Mouse (Mus musculus) limb, embryonic 10.5 days (tissue): ENCODE measurements around the gene Snx20. TPM values are rescaled to one million over a fixed set of nuclear protein-coding genes. Genes with fewer than 3 reads are reported as not detected.

Experiments
- DNase-seq: peaks from one replicate; pipeline ENCODE4 v3.0.0-alpha.2; 2017; ENCODE audit warnings: low spot score
- H3K27ac ChIP-seq: fragments of 300-500 bp; sonication (generic); 2 replicates; pipeline ENCODE4 v1.5.1; 2016; ENCODE audit warnings: mild to moderate bottlenecking
- H3K27me3 ChIP-seq: fragments of 300-500 bp; sonication (generic); 2 replicates; pipeline ENCODE4 v1.6.1; 2016; ENCODE audit warnings: low read depth, mild to moderate bottlenecking; ENCODE audit not compliant: poor library complexity, severe bottlenecking
- H3K36me3 ChIP-seq: fragments of 300-500 bp; sonication (generic); 2 replicates; pipeline ENCODE4 v1.6.1; 2016; ENCODE audit warnings: mild to moderate bottlenecking, moderate library complexity
- H3K4me1 ChIP-seq: fragments of 300-500 bp; sonication (generic); 2 replicates; pipeline ENCODE4 v1.6.1; 2016
- H3K4me3 ChIP-seq: fragments of 300-500 bp; sonication (generic); 2 replicates; pipeline ENCODE4 v1.5.1; 2016; ENCODE audit warnings: mild to moderate bottlenecking, moderate library complexity
- H3K9me3 ChIP-seq: fragments of 300-500 bp; sonication (generic); replicated peaks from 2 replicates; pipeline ENCODE4 v1.6.1; 2016; ENCODE audit warnings: mild to moderate bottlenecking
- WGBS: fragments of 180-500 bp; shearing (Covaris S2); methylation state at CpG from one replicate; pipeline ENCODE4 v1.1.7; 2016; 5-methylcytosine and 5-hydroxymethylcytosine counted together
- polyA plus RNA-seq: library from polyadenylated mRNA; unstranded; fragments of >200 nt; fragmentation: Nextera tagmentation; extraction: Ambion mirVana; gene quantifications from 2 replicates; pipeline ENCODE4 v1.2.1, GENCODE M21; 2016

The Snx20 gene
- polyA plus RNA-seq, 1 experiment from 2014 or later, result 0.63 TPM

DNA sequence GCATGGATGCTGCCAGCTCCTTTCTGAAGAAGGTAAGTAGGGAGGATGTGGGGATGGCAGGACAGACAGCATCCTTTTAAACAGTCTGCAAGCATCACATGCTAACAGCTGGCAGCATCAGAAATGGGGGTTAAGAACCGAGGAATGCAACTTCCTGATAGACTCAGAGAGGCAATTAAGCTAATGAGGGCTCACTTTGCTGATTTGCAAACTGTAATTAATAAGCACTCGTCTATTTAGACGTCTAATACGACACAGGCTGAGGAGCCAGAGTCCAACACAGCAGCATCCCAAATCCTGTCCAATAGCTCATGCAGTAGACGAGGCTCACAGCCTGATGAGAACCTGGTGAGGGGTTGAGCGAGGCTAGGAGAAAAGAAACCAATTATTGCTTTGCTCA lies 25.7 kb downstream of the Snx20 start:
- H3K4me1 ChIP-seq, result peaks cover 30% of the 10 kb centered on the region
- peaks cover 6% of the 10 kb centered on the region; the same call in 1 of the 2 replicates for H3K27me3 ChIP-seq
- H3K4me3 ChIP-seq, result no peak overlapping the region
- no peaks in the 10 kb centered on the region for H3K36me3 ChIP-seq
- WGBS, result 63% methylated on average over 6 of the region's 6 CpGs
- no peak overlapping the region for H3K27ac ChIP-seq
- no peaks in the 10 kb centered on the region for H3K9me3 ChIP-seq
- no peak for DNase-seq

GRCm38 (mm10) chr8:88609036-88609435 lies 26.9 kb downstream of the Snx20 start:
- no peak for DNase-seq
- no peaks in the 10 kb centered on the region for H3K27me3 ChIP-seq
- no peaks in the 10 kb centered on the region for H3K9me3 ChIP-seq
- no peaks in the 10 kb centered on the region for H3K36me3 ChIP-seq
- no peak overlapping the region for H3K4me3 ChIP-seq
- H3K4me1 ChIP-seq, result peaks cover 43% of the 10 kb centered on the region
- 81% methylated on average over 8 of the region's 8 CpGs for WGBS
- peak overlapping the region; percentile 37; the same call in 1 of the 2 replicates for H3K27ac ChIP-seq

GRCm38 (mm10) chr8:88605361-88606040 lies 30.4 kb downstream of the Snx20 start:
- H3K4me1 ChIP-seq, result peaks cover 45% of the 10 kb centered on the region

GRCm38 (mm10) chr8:88604065-88605038 lies 31.6 kb downstream of the Snx20 start:
- Histone ChIP-seq H3K27me3 (no peaks in the 10 kb centered on the region), H3K4me1 (peaks cover 50% of the 10 kb centered on the region), H3K9me3 (no peaks in the 10 kb centered on the region), H3K4me3 (peak overlapping the region; percentile 38), H3K36me3 (no peaks in the 10 kb centered on the region), H3K27ac (peak overlapping the region; percentile 77)
- peak; percentile 93 for DNase-seq
- WGBS, result 7% methylated on average over 20 of the region's 20 CpGs

More at GRCm38 (mm10) chr8:88605361-88606040, 30.4 kb downstream of the Snx20 start:
- H3K36me3 ChIP-seq, result no peaks in the 10 kb centered on the region
- peak overlapping the region; percentile 77 for H3K27ac ChIP-seq
- peak; percentile 35 for DNase-seq
- H3K9me3 ChIP-seq, result no peaks in the 10 kb centered on the region
- no peaks in the 10 kb centered on the region for H3K27me3 ChIP-seq
- no peak overlapping the region for H3K4me3 ChIP-seq
- WGBS, result 45% methylated on average over 13 of the region's 13 CpGs

DNA sequence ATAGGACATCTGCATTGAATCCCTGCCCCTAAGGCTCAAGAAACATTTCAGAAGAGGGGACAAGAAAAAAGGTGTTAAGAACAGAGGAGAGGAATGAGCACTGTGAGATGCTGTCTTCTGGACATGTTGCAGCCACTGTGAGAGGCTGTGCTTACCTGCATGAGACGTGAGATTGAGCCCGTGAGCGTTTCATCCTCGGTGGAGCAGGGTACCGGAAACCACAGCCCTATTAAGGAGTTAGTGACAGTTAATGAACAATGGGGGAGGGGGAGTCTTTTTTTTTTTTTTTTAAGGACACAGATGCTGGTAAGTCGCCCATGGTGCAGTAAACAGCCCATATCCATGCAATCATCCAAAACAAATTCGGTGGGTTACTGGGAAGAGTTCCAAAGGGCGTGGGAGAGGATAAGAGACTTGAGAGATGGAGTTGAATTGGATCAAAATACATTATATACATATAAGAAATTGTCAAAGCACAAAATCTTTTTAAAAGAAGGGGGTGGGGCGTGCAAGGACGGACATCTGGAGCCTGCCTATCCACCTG lies 32.4 kb downstream of the Snx20 start:
- peak overlapping the region; percentile 38 for H3K4me3 ChIP-seq
- H3K27ac ChIP-seq, result peak overlapping the region; percentile 77
- H3K9me3 ChIP-seq, result no peaks in the 10 kb centered on the region
- no peaks in the 10 kb centered on the region for H3K27me3 ChIP-seq
- peak; percentile 41 for DNase-seq
- H3K4me1 ChIP-seq, result peaks cover 50% of the 10 kb centered on the region
- 4% methylated on average over 10 of the region's 10 CpGs for WGBS
- H3K36me3 ChIP-seq, result no peaks in the 10 kb centered on the region

DNA sequence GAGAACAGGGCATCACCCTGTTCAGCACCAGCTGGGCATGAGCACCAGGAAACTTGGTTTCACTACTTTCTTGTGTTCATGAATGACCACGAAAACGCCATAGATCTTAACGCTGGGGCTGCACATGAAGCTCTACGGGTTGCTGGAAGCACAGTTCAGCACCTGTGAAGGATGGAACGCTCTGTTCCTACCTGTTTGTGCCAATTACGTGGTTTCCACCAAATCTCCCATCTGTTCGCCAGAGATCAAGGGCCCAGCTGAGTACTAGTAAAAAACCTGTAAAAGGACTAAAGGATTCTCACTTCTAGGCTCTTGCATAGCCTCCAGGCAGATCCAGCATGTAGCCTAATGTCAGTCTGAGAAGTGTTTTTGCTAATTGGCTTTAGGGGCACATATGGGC lies 36.4 kb downstream of the Snx20 start:
- Histone ChIP-seq H3K4me1 (peaks cover 32% of the 10 kb centered on the region), H3K4me3 (no peak overlapping the region), H3K9me3 (no peaks in the 10 kb centered on the region), H3K27ac (0 out of 2 replicates have a peak overlapping the region, but pooled peaks have one; percentile 46), H3K36me3 (no peaks in the 10 kb centered on the region), H3K27me3 (no peaks in the 10 kb centered on the region)
- WGBS, result 81% methylated on average over 7 of the region's 7 CpGs
- DNase-seq, result no peak

- Histone ChIP-seq H3K36me3 (peaks cover 5% of the 10 kb centered on the region; the same call in 1 of the 2 replicates), H3K9me3 (no peaks in the 10 kb centered on the region), H3K27ac (peak overlapping the region; percentile 46; the same call in 1 of the 2 replicates), H3K27me3 (no peaks in the 10 kb centered on the region), H3K4me3 (no peak overlapping the region), H3K4me1 (peaks cover 22% of the 10 kb centered on the region)
- 71% methylated on average over 5 of the region's 5 CpGs for WGBS
- DNase-seq, result no peak
These were observed 37.4 kb downstream of the Snx20 start for GRCm38 (mm10) chr8:88598578-88598977.

- no peak overlapping the region for H3K27ac ChIP-seq
- peaks cover 15% of the 10 kb centered on the region for H3K4me1 ChIP-seq
- no peaks in the 10 kb centered on the region for H3K27me3 ChIP-seq
- no peak overlapping the region for H3K4me3 ChIP-seq
- DNase-seq, result no peak
- peaks cover 30% of the 10 kb centered on the region for H3K36me3 ChIP-seq
- H3K9me3 ChIP-seq, result no peaks in the 10 kb centered on the region
- 87% methylated on average over 12 of the region's 12 CpGs for WGBS
These were observed 39.9 kb downstream of the Snx20 start for GRCm38 (mm10) chr8:88596042-88596441.

DNA sequence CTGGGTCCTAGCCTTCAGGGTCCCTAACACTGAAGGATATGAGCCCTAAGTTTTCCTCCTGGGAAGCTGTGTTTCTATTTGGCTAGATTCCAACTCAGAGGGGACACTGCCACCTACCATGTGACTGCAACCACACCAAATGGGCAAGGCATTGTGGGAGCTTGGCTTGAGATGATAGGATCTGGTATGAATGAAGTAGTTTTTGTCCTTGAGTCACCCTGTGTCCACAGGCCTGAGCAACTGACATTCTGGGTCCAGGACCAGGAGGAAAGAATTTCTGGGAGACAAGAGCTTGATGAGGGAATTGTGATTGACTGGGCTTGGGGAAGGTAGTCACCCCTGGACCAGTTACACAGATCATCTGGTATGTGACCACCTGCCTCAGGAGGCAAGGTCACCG lies 42.0 kb downstream of the Snx20 start:
- WGBS, result 88% methylated on average over 1 of the region's 1 CpGs
- Histone ChIP-seq H3K36me3 (peaks cover 50% of the 10 kb centered on the region), H3K4me3 (no peak overlapping the region), H3K27me3 (no peaks in the 10 kb centered on the region), H3K27ac (no peak overlapping the region), H3K4me1 (peaks cover 5% of the 10 kb centered on the region), H3K9me3 (no peaks in the 10 kb centered on the region)
- no peak for DNase-seq

GRCm38 (mm10) chr8:88590226-88590625 lies 45.7 kb downstream of the Snx20 start:
- WGBS, result 90% methylated on average over 6 of the region's 6 CpGs
- no peak overlapping the region for H3K27ac ChIP-seq
- peaks cover 87% of the 10 kb centered on the region for H3K36me3 ChIP-seq

GRCm38 (mm10) chr8:88588205-88588889 lies 47.6 kb downstream of the Snx20 start:
- 0 out of 2 replicates have a peak, but pooled peaks cover 3% of the 10 kb centered on the region for H3K4me1 ChIP-seq
- WGBS, result 94% methylated on average over 8 of the region's 8 CpGs
- H3K9me3 ChIP-seq, result no peaks in the 10 kb centered on the region
- DNase-seq, result no peak
- no peak overlapping the region for H3K27ac ChIP-seq
- H3K4me3 ChIP-seq, result no peak overlapping the region
- H3K27me3 ChIP-seq, result no peaks in the 10 kb centered on the region
- H3K36me3 ChIP-seq, result peaks cover 98% of the 10 kb centered on the region

More at GRCm38 (mm10) chr8:88590226-88590625, 45.7 kb downstream of the Snx20 start:
- no peaks in the 10 kb centered on the region for H3K9me3 ChIP-seq
- no peak overlapping the region for H3K4me3 ChIP-seq
- H3K4me1 ChIP-seq, result 0 out of 2 replicates have a peak, but pooled peaks cover 3% of the 10 kb centered on the region
- H3K27me3 ChIP-seq, result no peaks in the 10 kb centered on the region
- no peak for DNase-seq

DNA sequence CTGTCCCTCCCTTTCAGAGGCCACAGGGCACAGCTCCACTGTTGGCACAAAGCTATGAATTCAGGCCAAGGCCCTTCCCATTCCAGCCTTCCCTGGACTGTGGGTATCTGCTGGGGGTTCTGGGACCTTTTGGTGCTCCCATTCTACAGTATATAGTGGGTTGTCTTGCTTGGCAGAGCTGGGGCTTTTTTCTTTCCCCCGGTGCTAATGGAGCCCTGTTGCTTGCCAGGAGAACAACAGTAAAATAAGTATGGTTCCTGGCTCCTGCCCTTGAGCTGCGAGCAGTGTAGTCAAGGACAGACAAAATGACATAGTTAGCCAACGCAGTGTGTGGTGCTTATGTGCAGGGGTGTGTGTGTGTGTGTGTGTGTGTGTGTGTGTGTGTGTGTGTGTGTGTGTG lies 52.1 kb downstream of the Snx20 start:
- WGBS, result 88% methylated on average over 3 of the region's 3 CpGs
- Histone ChIP-seq H3K36me3 (peaks cover 97% of the 10 kb centered on the region), H3K4me1 (peaks cover 16% of the 10 kb centered on the region), H3K27ac (no peak overlapping the region), H3K4me3 (no peak overlapping the region), H3K27me3 (no peaks in the 10 kb centered on the region), H3K9me3 (no peaks in the 10 kb centered on the region)
- no peak for DNase-seq
